Mouse (Mus musculus): ENCODE data around the gene Nt5c3b. TPM values are rescaled to one million over a fixed set of nuclear protein-coding genes. Genes with fewer than 3 reads are reported as not detected.

Gene Nt5c3b
- polyA plus RNA-seq, 1 experiment from 2014 or later, result 31.6 TPM

DNA sequence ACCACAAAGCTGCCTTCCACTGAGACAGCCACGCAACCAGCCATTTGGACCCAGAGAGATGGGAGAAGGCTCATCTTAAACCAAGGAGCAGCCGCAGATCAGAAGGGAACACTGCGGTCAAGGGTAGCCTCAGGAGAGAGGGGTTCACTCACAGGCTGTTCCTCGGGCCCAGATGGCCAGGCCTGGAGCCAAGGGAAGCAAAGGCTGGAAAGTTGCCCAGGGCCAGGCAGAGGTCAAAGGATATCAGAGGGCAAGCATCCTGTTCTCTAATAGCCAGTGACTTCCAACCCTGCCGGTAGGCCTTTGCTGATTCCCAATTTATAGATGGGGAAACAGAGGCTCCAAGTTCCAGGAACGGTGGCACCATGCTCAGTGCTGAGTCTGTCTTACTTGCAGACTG is 53.0 kb downstream of the Nt5c3b start:
- TF ChIP-seq CTCF (IDR thresholded peaks at IDR 0.05; ENCODE audit: low read depth), result no peak
- Histone ChIP-seq H3K36me3 (ENCODE audit: control insufficient read depth, insufficient read depth) (peaks cover 29% of the 10 kb centered on the region), H3K4me3 (ENCODE audit: low read depth, low read length) (no peak overlapping the region), H3K4me2 (replicated peaks; ENCODE audit: low read depth) (peak overlapping the region; percentile 24; the same call in 1 of the 2 replicates), H3K27me3 (replicated peaks; ENCODE audit: control insufficient read depth, insufficient read depth, low read length) (no peaks in the 10 kb centered on the region), H3K9ac (ENCODE audit: low read depth, low read length) (no peak overlapping the region; the same call in 1 of the 2 replicates), H3K4me1 (replicated peaks; ENCODE audit: control insufficient read depth, insufficient read depth, low read length) (peaks cover 34% of the 10 kb centered on the region), H3K27ac (ENCODE audit: low read depth, low read length) (no peak overlapping the region), H3K9me3 (ENCODE audit: control insufficient read depth) (no peaks in the 10 kb centered on the region)
- ATAC-seq, result no peak
- 57% methylated on average over 6 of the region's 6 CpGs for WGBS

DNA sequence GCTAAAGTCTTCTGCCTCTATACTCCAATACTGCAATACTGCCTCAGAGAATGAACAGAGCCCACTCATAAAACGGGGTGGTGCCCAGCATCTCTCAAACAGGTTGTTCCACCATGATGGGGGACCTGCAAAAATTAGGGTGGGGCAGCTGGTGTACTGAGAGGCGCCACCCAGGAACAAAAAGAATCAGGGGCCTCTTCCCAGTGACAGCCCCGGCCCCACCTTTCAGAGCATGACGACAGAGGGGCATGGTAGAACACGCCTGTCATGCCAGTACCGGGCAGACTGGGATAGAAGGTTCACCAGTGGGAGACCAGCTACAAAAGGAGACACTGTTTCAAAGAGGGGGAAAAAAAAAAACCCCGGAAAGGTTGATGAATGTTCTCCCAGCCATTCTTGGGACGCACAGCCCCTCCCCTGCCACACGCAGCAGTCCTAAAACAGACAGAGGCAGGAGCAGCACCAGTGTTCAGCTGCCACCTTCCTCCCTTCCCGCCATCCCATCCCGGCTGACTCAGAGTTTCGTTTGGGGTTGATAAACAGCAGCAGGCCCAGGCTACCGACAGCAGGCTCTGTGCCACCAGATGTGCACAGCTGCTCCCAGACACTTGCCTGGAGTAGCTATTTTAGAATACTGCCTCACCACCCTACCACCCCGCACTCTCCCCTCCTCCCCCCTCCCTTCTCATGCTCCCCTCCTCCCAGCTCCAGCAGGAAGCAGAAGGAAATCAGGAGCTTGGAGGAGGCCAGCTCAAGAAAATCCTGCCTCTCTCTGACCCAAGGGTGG is 53.8 kb downstream of the Nt5c3b start:
- H3K9ac ChIP-seq (ENCODE audit: low read depth, low read length), result no peak overlapping the region
- 9% methylated on average over 14 of the region's 14 CpGs for WGBS
- no peaks in the 10 kb centered on the region for H3K27me3 ChIP-seq (replicated peaks; ENCODE audit: control insufficient read depth, insufficient read depth, low read length)
- H3K4me1 ChIP-seq (replicated peaks; ENCODE audit: control insufficient read depth, insufficient read depth, low read length), result peaks cover 30% of the 10 kb centered on the region
- peaks cover 37% of the 10 kb centered on the region for H3K36me3 ChIP-seq (ENCODE audit: control insufficient read depth, insufficient read depth)
- H3K4me2 ChIP-seq (replicated peaks; ENCODE audit: low read depth), result peak overlapping the region; percentile 24; the same call in 1 of the 2 replicates
- H3K27ac ChIP-seq (ENCODE audit: low read depth, low read length), result peak overlapping the region; percentile 28; the same call in 1 of the 2 replicates
- no peak for TF ChIP-seq CTCF (IDR thresholded peaks at IDR 0.05; ENCODE audit: low read depth)
- no peaks in the 10 kb centered on the region for H3K9me3 ChIP-seq (ENCODE audit: control insufficient read depth)
- H3K4me3 ChIP-seq (ENCODE audit: low read depth, low read length), result no peak overlapping the region
- ATAC-seq, result peak; percentile 18; the same call in 1 of the 2 replicates

DNA sequence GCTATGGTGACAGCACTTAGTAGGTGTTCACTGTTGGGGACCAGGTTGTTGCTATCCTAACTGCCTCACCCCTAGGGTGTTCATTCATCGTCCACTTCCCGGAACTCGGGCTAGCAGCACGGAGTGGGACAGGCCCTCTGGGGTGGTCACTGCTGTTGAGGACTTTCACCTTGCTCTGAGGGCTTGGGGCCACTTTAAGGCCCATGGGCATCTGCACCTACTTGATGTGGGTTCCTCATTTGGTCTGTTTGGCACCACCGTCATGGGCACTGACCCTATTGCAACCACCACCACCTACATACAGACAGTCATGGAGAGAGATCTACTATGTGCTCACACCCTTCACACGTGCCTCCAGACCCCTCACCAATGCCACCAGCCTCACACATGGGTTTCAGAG is 54.5 kb downstream of the Nt5c3b start:
- Histone ChIP-seq H3K36me3 (ENCODE audit: control insufficient read depth, insufficient read depth) (peaks cover 43% of the 10 kb centered on the region), H3K4me2 (replicated peaks; ENCODE audit: low read depth) (peak overlapping the region; percentile 24), H3K27ac (ENCODE audit: low read depth, low read length) (peak overlapping the region; percentile 54; the same call in 1 of the 2 replicates), H3K4me3 (ENCODE audit: low read depth, low read length) (no peak overlapping the region), H3K4me1 (replicated peaks; ENCODE audit: control insufficient read depth, insufficient read depth, low read length) (peaks cover 28% of the 10 kb centered on the region), H3K9ac (ENCODE audit: low read depth, low read length) (no peak overlapping the region), H3K9me3 (ENCODE audit: control insufficient read depth) (no peaks in the 10 kb centered on the region), H3K27me3 (replicated peaks; ENCODE audit: control insufficient read depth, insufficient read depth, low read length) (no peaks in the 10 kb centered on the region)
- WGBS, result 60% methylated on average over 6 of the region's 6 CpGs
- ATAC-seq, result no peak
- no peak for TF ChIP-seq CTCF (IDR thresholded peaks at IDR 0.05; ENCODE audit: low read depth)

DNA sequence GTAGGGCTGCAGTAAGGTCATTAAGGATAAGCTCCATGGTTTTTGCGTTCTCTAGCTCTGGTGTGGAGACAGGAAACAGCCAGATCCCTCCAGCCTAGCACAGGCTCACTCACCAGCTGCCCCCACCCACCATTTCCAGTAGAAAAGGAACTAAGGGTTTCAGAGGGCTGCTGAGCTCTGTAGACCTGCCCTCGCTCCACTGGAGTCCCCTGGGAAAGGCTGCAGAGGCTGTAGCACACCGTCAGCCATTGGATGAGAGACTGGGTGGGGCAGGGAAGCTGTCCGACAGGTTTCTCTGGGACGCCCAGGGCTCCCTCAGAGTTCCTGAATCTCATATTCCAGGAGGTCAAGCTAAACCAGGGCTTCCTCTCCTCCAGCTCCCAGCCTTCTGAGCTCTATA is 55.0 kb downstream of the Nt5c3b start:
- TF ChIP-seq CTCF (IDR thresholded peaks at IDR 0.05; ENCODE audit: low read depth), result no peak
- Histone ChIP-seq H3K9ac (ENCODE audit: low read depth, low read length) (no peak overlapping the region), H3K36me3 (ENCODE audit: control insufficient read depth, insufficient read depth) (peaks cover 49% of the 10 kb centered on the region), H3K4me3 (ENCODE audit: low read depth, low read length) (no peak overlapping the region), H3K9me3 (ENCODE audit: control insufficient read depth) (no peaks in the 10 kb centered on the region), H3K4me2 (replicated peaks; ENCODE audit: low read depth) (peak overlapping the region; percentile 27), H3K4me1 (replicated peaks; ENCODE audit: control insufficient read depth, insufficient read depth, low read length) (peaks cover 28% of the 10 kb centered on the region), H3K27me3 (replicated peaks; ENCODE audit: control insufficient read depth, insufficient read depth, low read length) (no peaks in the 10 kb centered on the region), H3K27ac (ENCODE audit: low read depth, low read length) (peak overlapping the region; percentile 54)
- peak; percentile 80 for ATAC-seq
- 24% methylated on average over 5 of the region's 5 CpGs for WGBS

DNA sequence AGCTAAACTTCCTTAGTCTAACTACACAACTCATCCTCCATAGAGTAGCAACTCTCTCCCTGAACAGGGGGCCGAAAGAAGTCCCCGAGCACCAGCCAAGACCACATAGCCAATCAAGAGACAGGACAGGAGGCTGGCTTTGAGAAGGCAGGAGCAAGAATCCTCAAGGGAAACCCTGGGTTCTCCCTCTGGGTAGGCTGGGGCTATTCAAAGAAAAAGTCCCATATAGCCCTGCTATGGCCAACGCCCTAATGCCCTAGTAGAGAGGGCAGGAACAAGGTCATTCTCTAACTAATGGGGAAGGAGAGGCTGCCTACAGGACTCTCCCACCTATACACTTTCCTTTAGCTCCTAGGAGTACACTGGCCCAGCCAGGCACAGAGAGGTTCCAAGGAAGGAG is 56.6 kb downstream of the Nt5c3b start:
- no peak overlapping the region for H3K4me3 ChIP-seq (ENCODE audit: low read depth, low read length)
- no peak for ATAC-seq
- H3K27ac ChIP-seq (ENCODE audit: low read depth, low read length), result no peak overlapping the region
- no peaks in the 10 kb centered on the region for H3K27me3 ChIP-seq (replicated peaks; ENCODE audit: control insufficient read depth, insufficient read depth, low read length)
- peaks cover 22% of the 10 kb centered on the region for H3K4me1 ChIP-seq (replicated peaks; ENCODE audit: control insufficient read depth, insufficient read depth, low read length)
- H3K4me2 ChIP-seq (replicated peaks; ENCODE audit: low read depth), result no peak overlapping the region
- no peak for TF ChIP-seq CTCF (IDR thresholded peaks at IDR 0.05; ENCODE audit: low read depth)
- H3K36me3 ChIP-seq (ENCODE audit: control insufficient read depth, insufficient read depth), result peaks cover 62% of the 10 kb centered on the region
- H3K9me3 ChIP-seq (ENCODE audit: control insufficient read depth), result no peaks in the 10 kb centered on the region
- no peak overlapping the region for H3K9ac ChIP-seq (ENCODE audit: low read depth, low read length)
- 88% methylated on average over 3 of the region's 3 CpGs for WGBS

DNA sequence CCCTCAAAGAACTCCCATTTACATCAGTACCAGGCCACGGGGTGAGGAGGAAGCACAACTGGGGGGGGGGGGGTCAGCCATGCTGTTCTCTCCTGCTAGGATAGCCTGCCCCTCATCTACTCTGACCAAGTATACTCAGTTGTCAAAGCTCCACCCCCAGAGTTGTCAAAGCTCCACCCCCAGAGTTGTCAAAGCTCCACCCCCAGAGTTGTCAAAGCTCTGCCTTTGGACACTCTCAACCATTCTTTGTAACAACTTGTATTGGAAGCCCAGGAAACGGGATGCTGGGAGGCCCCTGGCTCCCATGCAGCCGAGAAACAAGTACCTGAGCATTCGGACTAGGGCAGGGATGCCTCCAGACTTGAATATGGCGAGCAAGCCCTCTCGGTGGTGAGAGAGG is 58.9 kb downstream of the Nt5c3b start:
- Histone ChIP-seq H3K9me3 (ENCODE audit: control insufficient read depth) (no peaks in the 10 kb centered on the region), H3K9ac (ENCODE audit: low read depth, low read length) (no peak overlapping the region), H3K27me3 (replicated peaks; ENCODE audit: control insufficient read depth, insufficient read depth, low read length) (no peaks in the 10 kb centered on the region), H3K4me3 (ENCODE audit: low read depth, low read length) (no peak overlapping the region), H3K4me1 (replicated peaks; ENCODE audit: control insufficient read depth, insufficient read depth, low read length) (peaks cover 12% of the 10 kb centered on the region), H3K4me2 (replicated peaks; ENCODE audit: low read depth) (no peak overlapping the region), H3K36me3 (ENCODE audit: control insufficient read depth, insufficient read depth) (peaks cover 82% of the 10 kb centered on the region), H3K27ac (ENCODE audit: low read depth, low read length) (no peak overlapping the region)
- ATAC-seq, result no peak
- no peak for TF ChIP-seq CTCF (IDR thresholded peaks at IDR 0.05; ENCODE audit: low read depth)
- 87% methylated on average over 6 of the region's 6 CpGs for WGBS

All from intestine, postnatal 0 days (tissue).